Mouse (Mus musculus): ENCODE results near the gene Adgrg4.

DNA sequence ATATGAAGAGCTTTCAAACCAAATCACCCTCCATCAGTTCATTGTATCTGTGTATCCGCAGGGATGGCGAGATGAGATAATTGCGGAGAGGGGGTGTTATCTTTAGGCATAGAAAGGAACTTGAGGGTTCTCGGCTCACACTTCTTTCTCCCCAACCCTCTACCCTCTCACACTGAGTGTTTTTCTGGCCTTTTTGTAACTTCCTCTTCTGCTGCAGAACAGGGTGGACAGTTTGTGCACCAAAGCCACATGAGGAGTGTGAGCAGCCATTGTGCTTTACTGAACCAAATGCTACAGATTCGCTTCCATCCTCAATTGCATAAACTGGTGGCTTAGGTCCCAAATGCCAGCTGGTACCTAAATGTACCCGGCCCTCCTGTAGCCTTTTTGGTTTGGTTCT lies 34.1 kb upstream of the Adgrg4 start:
- TF ChIP-seq CTCF (IDR thresholded peaks at IDR 0.05; ENCODE audit: extremely low read depth, insufficient read depth, low read length) = no peak
- TF ChIP-seq POLR2A (IDR thresholded peaks at IDR 0.05; ENCODE audit: extremely low read depth, insufficient read depth, low read length) = no peak

All from cortical plate, adult 2 months (tissue).